Mouse (Mus musculus) cerebellum, postnatal 36 days (tissue): ENCODE results near the gene Gpc6.

Experiments
- DNase-seq, 2 experiments: peaks; one replicate each; pipeline ENCODE4 v3.0.0; 2021 to 2022; ENCODE audit warnings: mixed read lengths in 2 of 2

Gpc6 gene

DNA sequence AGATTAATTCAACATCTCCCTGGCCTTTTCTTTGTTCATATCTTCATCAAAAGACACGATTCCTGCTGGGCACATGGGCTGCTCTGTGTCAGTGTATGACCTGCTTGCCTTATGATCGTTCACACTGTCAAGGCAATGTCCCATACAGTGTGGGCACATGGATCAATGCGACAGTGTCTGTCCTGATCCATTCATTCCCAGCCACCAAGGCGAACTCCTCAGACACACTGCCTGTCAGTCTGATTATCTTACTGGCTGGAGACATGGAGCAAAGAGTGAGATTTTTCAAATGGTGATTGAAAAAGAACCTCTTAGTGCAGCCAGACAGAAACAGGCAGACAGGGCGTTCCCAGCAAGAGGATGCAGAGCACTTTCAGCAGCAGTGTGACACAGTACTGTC lies 143.1 kb downstream of the Gpc6 start:
- no peak for DNase-seq

DNA sequence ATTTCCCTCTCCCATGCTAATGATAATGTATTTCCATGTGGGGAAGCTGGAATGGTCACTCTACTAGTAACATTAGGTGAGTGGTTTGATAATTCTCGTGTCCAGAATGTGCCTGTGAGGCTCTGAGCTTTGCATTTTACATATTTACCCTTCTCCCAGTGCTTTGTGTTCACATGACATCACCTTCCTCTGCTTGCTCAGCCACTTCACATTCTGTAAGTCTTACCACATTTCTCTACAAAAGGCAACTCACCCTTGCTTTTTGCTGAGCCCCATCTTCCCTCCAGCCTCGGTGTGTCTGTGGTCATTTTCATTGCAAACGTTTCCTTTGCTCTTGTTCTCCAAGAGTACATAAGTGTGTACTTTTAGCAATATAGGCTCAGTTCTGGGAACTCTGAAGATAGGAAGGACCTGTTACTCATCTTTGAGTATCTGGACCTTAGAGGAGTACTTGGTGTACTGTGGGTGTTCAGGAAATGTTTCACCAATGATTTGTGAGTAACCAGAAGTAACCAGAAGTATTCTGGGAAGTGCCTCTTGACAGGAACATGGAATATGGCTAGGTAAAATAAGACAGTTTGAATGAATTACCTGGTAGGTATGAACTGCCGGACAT lies 145.5 kb downstream of the Gpc6 start:
- no peak for DNase-seq

DNA sequence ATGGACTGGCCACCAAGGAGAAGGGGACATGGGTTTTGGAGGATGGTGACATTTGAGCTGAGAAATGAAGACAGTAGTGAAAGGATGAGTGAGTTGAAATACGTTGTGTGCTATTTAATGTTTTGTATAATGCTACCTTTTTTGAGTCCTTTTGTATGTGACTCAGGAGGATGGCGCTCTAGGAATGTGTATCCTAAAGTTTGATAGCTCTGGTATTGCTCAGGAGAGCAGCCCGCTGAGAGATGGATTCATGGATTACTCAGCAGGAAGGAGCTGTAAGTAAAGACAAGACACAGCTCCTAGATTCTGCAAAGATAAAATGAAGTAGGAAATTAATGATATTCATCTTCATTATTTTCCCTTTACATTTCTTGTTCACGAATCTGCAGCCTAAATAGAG lies 168.5 kb downstream of the Gpc6 start:
- DNase-seq = no peak

DNA sequence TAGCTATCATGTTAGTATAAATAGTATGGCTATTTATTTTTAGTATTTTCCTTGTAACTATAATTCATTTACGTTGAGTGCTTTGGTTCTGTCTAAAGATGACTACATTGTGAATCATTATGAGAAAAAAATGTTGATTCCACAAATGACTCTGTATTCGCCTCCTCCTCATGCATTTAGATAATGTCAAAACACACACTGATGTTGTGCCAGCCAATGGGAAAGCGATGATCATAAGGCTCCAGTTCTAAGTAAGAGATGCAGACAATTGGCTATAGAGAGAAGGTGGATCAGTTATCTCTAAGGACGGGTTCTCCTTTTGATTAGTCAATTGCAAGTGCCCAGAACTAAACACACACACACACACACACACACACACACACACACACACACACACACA lies 181.8 kb downstream of the Gpc6 start:
- DNase-seq = no peak

DNA sequence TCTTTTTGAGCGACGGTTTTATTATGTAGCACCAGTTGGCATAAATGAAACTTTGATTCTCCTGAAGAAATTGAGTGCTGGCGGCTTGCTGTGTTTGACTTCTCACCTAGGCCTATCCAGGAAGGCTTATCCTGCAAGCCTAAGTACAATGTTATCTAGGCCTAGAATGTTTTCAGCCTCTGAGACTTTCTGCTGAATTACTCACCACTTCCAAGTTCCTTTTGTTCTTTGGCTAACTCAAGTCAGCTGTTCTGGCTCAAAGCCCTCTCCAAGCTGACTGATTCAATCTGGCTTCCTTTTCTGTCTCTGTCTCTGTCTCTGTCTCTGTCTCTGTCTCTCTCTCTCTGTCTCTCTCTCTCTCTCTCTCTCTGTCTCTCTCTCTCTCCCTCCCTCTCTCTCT lies 188.0 kb downstream of the Gpc6 start:
- DNase-seq = no peak

DNA sequence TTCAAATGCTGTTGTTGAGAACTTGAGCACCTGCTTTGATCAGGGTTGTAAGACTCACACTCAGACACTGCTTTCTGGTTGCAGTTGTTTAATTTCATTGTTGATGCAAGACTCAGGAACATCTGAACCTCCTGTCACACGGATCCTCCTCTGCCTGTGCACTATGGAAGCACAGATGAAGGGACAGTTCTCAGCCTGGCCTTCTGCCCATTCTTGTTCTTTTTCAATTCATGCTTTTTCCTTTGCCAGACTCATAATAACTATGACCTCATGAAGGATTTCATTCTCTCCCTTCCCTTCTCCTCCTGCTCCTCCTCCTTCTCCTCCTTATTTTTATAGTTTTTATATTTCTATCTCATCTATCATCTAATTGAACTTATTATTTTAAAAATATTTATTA lies 196.9 kb downstream of the Gpc6 start:
- no peak for DNase-seq

DNA sequence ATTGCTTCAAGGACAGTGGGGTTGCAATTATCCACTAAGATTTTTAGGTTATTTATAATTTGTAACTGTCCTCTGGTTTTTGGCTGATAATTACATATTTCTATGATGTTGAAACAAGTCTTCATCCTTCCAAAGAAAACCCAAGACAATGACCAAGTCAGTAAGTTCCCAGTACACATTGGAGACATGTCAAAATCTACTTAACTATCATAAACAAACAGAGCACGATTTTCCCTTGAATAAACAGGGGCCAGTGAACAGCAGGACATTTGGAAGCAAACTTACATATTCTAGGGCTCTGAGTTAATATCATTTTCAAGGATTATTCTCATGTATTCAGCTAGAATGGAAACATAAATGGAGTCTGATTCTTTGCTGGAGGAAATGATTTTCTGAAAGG lies 205.2 kb downstream of the Gpc6 start:
- no peak for DNase-seq

DNA sequence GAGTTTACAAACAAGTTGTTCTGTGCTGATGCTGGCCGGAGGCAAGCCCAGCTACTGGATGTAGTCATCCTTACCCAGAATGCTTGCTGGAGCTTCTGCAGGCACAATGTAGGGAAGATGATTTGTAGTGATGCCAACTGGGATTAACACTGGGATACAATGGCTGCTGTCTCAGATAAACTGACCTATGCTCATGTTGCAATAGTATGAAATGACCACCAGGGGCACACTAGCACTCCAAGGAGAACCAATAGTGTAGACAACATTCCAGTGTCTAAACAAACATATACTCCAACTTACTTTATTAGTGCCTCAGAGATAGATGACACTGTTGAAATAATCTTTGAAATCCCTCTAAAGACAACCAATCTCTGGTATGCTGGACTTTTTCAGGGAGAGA lies 206.2 kb downstream of the Gpc6 start:
- DNase-seq = no peak

DNA sequence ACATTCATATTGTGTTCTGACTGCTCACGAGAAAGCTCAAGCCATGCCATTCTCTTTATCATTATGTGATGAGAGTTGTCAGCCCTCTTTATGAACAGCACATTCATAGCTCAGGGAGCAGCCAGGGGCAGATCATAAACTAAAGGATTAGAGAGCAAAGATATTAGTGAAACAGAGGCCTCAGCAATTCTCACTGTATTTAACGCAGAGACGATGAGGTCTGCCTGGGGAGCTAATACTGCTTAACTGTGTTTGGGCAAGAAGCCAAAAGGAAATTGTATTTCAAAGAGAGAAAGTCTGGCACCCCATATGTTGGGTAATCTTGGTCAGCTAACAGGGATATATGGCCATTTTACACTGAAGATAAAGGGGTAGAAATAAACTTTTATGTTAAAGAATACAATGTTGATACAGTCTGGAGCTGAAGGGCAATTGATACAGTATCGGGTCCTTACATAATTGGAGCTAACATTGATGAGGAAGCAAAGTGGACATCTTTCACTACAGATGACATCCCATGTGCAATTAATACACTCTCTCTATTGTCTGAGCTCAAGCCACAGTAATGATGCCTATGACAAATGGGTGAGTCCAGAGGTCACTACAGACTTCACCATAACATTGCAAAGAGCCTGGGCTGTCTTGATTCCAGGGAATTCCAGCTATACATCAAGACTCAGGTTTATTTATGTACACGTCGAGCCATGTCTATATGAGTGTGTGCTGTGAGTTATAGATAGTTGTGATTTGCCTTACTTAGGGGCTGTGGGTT lies 216.1 kb downstream of the Gpc6 start:
- DNase-seq = no peak

DNA sequence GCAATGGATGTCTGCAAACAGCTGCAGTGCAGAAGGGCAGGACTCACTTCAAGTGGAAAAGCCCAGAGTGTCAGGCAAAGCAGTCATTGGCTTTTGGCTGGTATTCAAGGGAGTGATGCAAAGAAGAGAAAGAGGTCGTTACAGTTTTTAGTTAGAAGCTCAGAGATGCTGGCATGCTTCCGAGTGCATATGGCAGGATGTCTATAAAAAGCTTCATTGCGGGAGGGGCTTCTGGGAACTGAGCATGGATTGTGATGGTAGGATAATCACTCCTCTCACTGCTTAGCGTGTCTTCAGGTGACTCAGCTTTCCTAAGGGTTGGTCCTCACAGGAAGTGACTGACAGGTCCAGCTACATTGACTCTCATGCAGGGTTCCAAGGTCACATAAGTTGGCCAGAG lies 221.0 kb downstream of the Gpc6 start:
- DNase-seq = peak; percentile 13 to 32

DNA sequence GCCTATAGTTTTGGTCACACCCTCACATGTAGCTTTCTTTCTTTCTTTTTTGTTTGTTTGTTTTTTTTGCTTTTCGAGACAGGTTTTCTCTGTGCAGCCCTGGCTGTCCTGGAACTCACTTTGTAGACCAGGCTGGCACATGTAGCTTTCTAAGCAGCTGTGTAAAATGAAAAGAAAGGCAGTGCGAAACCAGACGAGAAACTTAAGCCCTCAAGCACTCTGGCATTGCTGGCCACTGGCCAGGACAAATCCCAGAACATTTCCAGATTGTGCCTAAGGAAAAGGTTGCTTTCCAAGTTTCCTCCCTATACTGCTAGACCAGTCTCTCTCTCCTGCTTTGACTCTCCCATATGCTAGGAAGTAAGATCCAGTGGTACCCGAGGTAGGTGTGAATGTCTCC lies 221.6 kb downstream of the Gpc6 start:
- DNase-seq = no peak

DNA sequence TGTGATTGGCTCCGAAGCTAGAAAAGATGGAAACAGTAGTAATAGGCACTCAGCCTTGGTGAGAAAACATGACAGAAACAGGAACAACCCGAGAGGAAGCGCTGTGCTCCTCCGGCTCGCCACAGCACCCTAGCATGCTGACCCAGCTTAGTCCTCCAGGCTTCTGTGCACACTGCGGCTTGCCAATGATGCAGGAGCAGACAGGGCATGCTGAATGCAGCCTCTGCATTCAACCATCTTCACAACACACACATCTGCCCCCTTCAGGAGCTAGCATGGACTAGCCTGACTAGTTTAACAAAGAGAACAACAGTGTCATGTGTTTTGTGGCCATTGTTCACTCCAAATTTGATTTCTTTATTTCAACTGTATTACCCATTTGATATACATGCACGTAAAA lies 226.5 kb downstream of the Gpc6 start:
- DNase-seq = no peak

DNA sequence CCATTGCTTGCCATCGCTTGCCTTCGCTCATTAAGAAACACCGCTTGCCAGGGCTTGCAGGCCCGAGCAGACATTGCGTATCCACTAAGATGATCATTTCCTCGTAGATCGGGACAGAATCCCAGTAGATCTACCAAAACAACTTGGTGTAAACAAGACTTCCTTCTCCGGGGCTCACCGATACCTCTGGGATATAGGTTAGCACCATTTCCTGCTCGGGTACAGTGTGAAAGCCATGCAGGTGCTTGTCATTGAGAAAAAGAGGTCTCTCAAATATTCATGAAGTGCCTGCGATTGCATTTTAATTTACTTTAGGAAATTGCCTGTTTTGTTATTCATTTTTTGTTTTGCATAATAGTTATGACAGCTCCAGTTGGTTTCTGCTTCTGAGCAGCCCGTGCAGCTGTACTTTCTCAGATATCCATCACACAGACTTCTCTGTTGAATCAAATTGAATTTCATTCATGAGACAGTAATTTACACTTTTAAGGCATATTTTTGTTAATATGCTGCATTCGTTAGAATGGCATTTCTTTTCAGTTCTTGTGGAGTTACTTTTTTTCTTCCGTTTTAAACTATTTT lies 230.9 kb downstream of the Gpc6 start:
- no peak for DNase-seq

DNA sequence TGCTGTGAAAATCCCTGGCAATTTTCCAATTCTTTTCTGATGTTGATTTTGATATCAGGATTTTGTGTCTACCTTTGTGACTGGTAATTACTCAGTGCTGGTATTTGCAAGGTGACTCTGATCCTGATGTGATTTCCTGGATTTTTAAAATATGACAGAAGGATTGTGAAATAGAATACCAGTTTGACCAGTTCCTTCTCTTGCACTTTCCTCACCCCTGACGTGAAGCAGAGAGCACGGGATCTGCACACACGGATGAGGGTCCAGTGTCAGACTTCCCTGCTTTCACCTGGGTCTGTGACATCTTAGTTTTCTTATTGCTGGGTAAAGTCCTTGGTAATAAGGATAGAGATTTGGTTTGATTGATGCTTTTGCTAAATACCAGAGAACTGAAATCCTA lies 232.3 kb downstream of the Gpc6 start:
- no peak for DNase-seq

DNA sequence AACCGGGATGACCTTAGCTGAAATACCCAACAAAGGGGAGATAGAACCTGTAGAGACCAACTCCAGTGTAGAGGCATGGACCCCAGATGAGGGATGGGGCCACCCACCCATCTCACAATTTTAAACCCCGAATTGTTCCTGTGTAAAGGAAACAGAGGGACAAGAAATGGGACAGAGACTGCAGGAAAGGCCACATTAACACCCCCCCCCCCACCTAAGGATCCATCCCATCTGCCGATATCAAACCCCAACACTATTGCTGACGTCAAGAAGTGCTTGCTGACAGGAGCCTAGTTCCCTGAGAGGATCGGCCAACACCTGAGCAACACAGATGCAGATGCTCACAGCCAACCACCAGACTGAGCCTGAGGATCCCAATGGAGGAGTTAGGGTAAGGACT lies 241.2 kb downstream of the Gpc6 start:
- DNase-seq = no peak

DNA sequence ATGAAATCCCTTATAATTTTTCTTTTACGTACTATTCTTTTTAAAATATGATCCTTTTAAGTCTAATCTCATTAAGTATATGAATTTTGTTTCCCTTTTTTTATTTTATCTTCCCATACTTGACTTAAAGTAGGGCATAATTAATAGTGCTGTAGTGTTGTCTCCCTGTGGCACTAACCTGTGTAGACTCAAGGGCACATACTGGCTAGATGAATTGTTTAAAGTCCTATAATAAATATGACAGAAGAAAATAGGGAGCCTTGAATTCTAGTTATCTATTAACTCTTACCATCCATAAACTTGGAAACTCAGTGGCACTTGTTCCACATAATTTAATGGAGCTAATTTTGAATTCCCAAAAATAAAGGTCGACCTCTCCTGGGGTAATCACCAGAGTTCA lies 268.2 kb downstream of the Gpc6 start:
- DNase-seq = no peak

DNA sequence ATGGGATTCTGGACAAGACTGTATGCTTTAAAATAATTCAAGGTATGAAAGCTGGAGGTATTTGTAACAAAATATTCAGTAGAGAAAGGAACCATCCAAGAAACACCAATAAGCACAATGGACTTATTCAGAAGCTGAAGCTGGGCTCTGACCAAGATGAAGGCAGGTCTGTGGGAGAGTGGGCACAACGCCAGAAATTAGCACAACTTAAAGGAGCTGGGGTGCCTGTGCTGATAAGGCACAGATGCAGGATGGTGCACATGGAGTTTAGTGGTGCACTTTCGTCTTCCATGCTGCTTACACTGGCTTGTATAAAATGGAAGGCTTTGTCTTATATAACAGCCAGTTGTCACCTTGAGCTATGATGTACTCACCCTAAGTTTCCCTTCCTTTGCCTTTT lies 276.9 kb downstream of the Gpc6 start:
- no peak for DNase-seq

DNA sequence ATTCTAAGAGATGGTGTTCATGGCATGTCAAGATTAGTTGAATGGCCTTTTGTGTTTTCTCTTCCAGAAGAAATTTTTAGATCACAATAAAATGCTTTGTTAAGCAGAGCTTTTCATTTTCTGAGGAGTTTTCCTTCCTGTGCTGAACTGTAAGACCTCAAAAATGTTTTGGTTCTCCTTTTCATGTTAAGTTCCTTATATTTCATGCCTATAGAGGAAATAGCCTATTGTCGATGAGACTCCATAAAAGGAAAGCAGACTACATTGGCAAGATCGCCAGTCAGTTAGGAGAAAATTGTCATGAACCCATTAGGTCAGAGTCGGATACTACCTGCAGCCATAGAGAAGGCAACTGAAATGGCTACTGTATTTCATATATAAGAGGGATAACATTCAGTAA lies 278.8 kb downstream of the Gpc6 start:
- DNase-seq = no peak

DNA sequence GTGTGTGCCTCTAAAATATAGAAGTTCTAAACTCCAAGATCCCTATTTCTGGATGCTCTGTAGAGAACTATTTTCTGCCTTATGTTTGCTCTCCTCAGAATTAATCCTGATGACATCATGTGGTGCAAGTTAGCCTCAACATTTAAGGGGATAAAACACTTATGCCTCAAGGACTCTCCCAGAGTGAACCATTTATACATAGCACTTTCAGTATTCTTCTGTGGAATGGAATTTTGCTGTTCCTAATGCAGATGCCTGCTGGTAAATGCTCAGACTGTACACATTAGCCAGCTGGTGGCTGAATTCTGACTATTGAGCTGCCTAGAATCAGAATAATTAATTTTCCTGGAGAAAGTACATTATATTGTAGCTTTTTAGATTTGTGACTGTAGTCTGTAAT lies 289.3 kb downstream of the Gpc6 start:
- no peak for DNase-seq

DNA sequence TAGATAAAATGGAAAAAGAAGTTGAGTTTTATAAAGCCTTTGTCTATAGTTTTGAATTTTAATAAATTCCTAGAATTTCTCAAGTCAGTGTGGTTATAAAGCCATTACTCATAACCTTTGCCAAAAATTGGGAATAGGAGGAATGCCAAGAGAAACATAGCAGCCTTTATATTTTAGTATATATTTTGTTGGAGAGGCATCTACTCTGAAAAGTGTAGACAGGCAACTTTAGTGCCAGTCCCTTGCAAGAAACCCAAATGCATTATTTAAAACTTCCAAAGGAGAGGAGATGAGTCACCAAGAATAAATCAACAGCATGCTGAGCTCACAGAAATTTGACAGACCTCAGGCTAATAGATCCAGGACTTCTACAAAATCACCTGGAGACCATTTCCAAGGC lies 301.8 kb downstream of the Gpc6 start:
- no peak for DNase-seq

DNA sequence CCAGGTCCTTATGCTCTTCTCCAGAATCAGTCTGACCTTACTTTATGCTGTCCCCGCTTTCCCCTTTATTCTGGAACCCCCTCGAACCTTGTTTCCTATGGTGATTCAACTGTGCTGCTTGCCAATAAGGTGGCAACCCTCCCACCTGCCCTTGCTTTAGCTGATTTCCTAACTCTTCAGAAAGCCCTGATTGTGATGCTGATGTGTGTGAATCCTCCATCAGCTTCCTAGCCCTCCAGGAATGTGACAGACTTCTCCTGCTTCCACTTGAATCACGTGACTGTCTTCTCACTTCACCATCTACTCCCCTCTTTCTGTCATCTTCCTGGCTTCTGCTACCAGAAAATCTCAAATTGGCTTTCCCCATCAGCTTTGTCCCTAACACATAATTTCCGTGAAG lies 305.4 kb downstream of the Gpc6 start:
- no peak for DNase-seq

DNA sequence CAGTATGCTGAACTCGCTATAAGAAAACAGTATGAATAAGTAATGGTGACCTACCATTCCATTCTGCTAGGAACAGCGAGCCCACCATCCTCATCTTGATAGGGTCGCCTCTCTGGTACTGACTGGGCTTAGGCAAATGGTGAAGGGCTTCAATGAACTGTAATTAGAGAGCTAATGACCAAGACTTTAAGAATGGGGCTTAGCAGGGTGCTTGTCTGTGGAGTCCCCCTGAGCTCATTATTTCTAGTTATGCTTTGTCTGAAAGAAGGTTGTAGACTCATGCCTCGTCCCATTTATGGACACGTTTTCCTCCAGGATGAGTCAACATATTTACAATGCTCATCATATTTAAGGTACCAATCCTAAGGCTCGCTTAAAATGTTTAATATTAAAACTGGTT lies 313.1 kb downstream of the Gpc6 start:
- DNase-seq = no peak

DNA sequence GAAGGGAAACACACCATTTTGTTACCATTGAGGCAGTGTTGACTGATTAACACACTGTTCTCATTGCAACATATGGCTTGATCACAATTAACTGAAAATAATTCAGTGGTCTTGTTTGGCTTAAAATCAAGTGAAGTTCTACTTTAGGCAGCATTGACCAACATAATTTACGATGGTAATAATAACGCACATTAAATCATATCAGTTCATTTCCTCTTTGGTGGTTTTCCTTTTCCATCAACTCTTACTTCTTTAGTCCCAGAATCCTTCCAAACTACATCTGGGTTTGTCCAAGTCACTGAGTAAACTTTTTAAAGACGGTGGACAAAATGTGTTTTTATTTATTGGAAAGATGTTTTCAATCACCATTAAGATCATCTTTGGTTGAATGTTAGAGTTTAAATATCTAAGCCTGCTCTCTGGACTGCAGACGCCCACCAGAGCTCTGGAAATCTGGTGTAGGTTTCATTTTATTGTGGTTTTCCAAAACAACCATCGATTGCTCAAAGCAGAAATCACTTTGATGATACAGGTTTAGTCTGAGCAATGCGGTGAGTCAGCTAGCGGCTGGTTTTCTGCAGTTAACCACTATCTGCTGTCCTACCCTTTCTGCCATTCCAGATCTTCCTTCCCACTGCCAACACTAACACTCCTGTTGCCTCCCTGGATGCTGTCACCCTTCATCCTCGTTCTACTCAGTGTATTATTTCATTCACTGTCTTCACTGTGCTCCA lies 314.7 kb downstream of the Gpc6 start:
- no peak for DNase-seq

DNA sequence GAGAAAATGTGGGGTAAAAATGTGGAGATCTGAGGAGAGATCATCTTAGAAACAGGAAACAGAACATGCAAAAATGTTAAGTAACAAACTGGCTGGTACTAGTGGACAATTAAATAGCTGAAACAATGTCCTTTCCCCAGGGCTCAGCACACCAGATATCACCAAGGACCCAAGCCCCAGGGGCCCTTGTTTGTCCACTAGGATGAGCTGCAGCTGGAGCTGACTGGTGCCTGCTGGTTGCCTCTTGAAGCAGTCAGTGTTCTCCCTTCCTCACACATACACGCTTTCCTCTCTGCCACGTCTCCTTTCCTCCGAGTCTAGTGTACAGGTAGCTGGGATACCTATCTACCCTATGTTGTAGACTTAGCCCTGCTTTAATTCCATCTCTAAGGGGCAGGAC lies 320.5 kb downstream of the Gpc6 start:
- DNase-seq = no peak
